Mouse (Mus musculus) CH12.LX (cell line): ENCODE results near the gene Tada1. TPM values are rescaled to one million over a fixed set of nuclear protein-coding genes. Genes with fewer than 3 reads are reported as not detected.

Source experiments
- DNase-seq: peaks from one replicate; pipeline ENCODE4 v3.0.0-alpha.2; 2013; ENCODE audit errors: extremely low read depth
- H3K27ac ChIP-seq: 2 replicates; pipeline ENCODE4 v1.5.1; 2012; ENCODE audit warnings: low read depth, mild to moderate bottlenecking, control low read depth, moderate library complexity; ENCODE audit not compliant: insufficient read depth
- H3K27me3 ChIP-seq: replicated peaks from 2 replicates; pipeline ENCODE3; 2012; ENCODE audit warnings: inconsistent platforms
- H3K36me3 ChIP-seq, 2 experiments: replicated peaks in 1 of 2; 2 replicates each; pipeline versions ENCODE3 to v1.6.1; 2012; ENCODE audit warnings: inconsistent platforms in 1 of 2, low read length in 1 of 2, mild to moderate bottlenecking in 1 of 2, mixed read lengths in 1 of 2, moderate library complexity in 1 of 2; ENCODE audit not compliant: control insufficient read depth in 1 of 2, insufficient read depth in 1 of 2
- H3K4me1 ChIP-seq, 2 experiments: 2 replicates each; pipeline ENCODE4 v1.6.1; 2012; ENCODE audit warnings: inconsistent platforms in 1 of 2, moderate library complexity in 1 of 2; ENCODE audit not compliant: insufficient read depth in 2 of 2, control insufficient read depth in 1 of 2
- H3K4me2 ChIP-seq: 2 replicates; pipeline ENCODE4 v1.6.1; 2012; ENCODE audit warnings: low read depth, mild to moderate bottlenecking, control low read depth; ENCODE audit not compliant: poor library complexity, insufficient read depth, severe bottlenecking
- H3K4me3 ChIP-seq, 3 experiments: fragments of 150-350 bp in 1 of 3; sonication (generic) in 1 of 3; replicated peaks in 1 of 3; 2 replicates each; pipeline versions ENCODE3 to v1.5.1; 2011 to 2012; ENCODE audit warnings: low read depth in 2 of 3, low read length in 2 of 3, mild to moderate bottlenecking in 2 of 3, moderate library complexity in 2 of 3, control low read depth in 1 of 3, improper control_type of control experiment in 1 of 3, inconsistent platforms in 1 of 3, mixed read lengths in 1 of 3; ENCODE audit not compliant: poor library complexity in 1 of 3
- H3K79me2 ChIP-seq: replicated peaks from 2 replicates; pipeline ENCODE4 v1.6.1; 2012; ENCODE audit warnings: mild to moderate bottlenecking, moderate library complexity; ENCODE audit not compliant: control insufficient read depth, poor library complexity, insufficient read depth, severe bottlenecking; ENCODE audit errors: extremely low read depth
- H3K9ac ChIP-seq: 2 replicates; pipeline ENCODE4 v1.6.1; 2012; ENCODE audit warnings: low read depth, mild to moderate bottlenecking, control low read depth, moderate library complexity; ENCODE audit not compliant: insufficient read depth
- H3K9me3 ChIP-seq: replicated peaks from 2 replicates; pipeline ENCODE3; 2012; ENCODE audit warnings: low read length, inconsistent platforms, mixed read lengths
- BHLHE40 ChIP-seq: IDR thresholded peaks from 2 replicates; pipeline ENCODE4 v1.6.1; 2011; ENCODE audit warnings: mild to moderate bottlenecking, low read depth, low read length, improper control_type of control experiment
- CHD1 ChIP-seq: IDR thresholded peaks from 2 replicates; pipeline ENCODE4 v1.6.1; 2012; ENCODE audit warnings: low read depth, low read length, improper control_type of control experiment, inconsistent platforms
- CHD2 ChIP-seq: IDR thresholded peaks from 2 replicates; pipeline ENCODE4 v1.6.1; 2011; ENCODE audit warnings: low read length, improper control_type of control experiment
- CTCF ChIP-seq, 2 experiments: IDR thresholded peaks in 1 of 2; conservative IDR thresholded peaks in 1 of 2; 2 replicates each; pipeline ENCODE4 v1.5.1; 2011 to 2012; ENCODE audit warnings: low read depth in 2 of 2, low read length in 2 of 2, improper control_type of control experiment in 1 of 2, inconsistent platforms in 1 of 2, mild to moderate bottlenecking in 1 of 2, moderate library complexity in 1 of 2
- E2F4 ChIP-seq: IDR thresholded peaks from 2 replicates; pipeline ENCODE4 v1.6.1; 2011; ENCODE audit warnings: low read depth, low read length, improper control_type of control experiment; ENCODE audit not compliant: insufficient replicate concordance
- ELF1 ChIP-seq: IDR thresholded peaks from 2 replicates; pipeline ENCODE4 v1.6.1; 2014; ENCODE audit warnings: low read depth, mild to moderate bottlenecking, inconsistent platforms, low read length, improper control_type of control experiment
- EP300 ChIP-seq: IDR thresholded peaks from 2 replicates; pipeline ENCODE4 v1.6.1; 2011; ENCODE audit warnings: low read length, improper control_type of control experiment
- ETS1 ChIP-seq: conservative IDR thresholded peaks from 2 replicates; pipeline ENCODE4 v1.6.1; 2012; ENCODE audit warnings: low read depth, mild to moderate bottlenecking, inconsistent platforms, low read length, improper control_type of control experiment, moderate library complexity
- IRF4 ChIP-seq: IDR thresholded peaks from 2 replicates; pipeline ENCODE4 v1.6.1; 2014; ENCODE audit warnings: low read depth, mild to moderate bottlenecking, inconsistent platforms, low read length, improper control_type of control experiment
- KAT2A ChIP-seq: IDR thresholded peaks from 2 replicates; pipeline ENCODE4 v1.6.1; 2012; ENCODE audit warnings: low read length, improper control_type of control experiment, inconsistent platforms; ENCODE audit not compliant: insufficient replicate concordance
- MAFK ChIP-seq: IDR thresholded peaks from 2 replicates; pipeline ENCODE4 v1.6.1; 2011; ENCODE audit warnings: low read length, improper control_type of control experiment; ENCODE audit not compliant: insufficient replicate concordance
- MAX ChIP-seq: IDR thresholded peaks from 2 replicates; pipeline ENCODE4 v1.6.1; 2011; ENCODE audit warnings: low read length, improper control_type of control experiment
- MAZ ChIP-seq: IDR thresholded peaks from 2 replicates; pipeline ENCODE4 v1.6.1; 2012; ENCODE audit warnings: low read depth, mild to moderate bottlenecking, inconsistent platforms, low read length, improper control_type of control experiment, moderate library complexity
- MEF2A ChIP-seq: IDR thresholded peaks from 2 replicates; pipeline ENCODE4 v1.6.1; 2014; ENCODE audit warnings: low read depth, mild to moderate bottlenecking, inconsistent platforms, low read length, improper control_type of control experiment, borderline replicate concordance
- MXI1 ChIP-seq: IDR thresholded peaks from 2 replicates; pipeline ENCODE4 v1.6.1; 2011; ENCODE audit warnings: mild to moderate bottlenecking, low read depth, low read length, improper control_type of control experiment
- MYC ChIP-seq: IDR thresholded peaks from 2 replicates; pipeline ENCODE4 v1.6.1; 2011; ENCODE audit warnings: low read depth, mild to moderate bottlenecking, improper control_type of control experiment, low read length
- NELFE ChIP-seq: IDR thresholded peaks from 2 replicates; pipeline ENCODE4 v1.6.1; 2011; ENCODE audit warnings: low read depth, low read length, improper control_type of control experiment
- NRF1 ChIP-seq: IDR thresholded peaks from 2 replicates; pipeline ENCODE4 v1.6.1; 2014; ENCODE audit warnings: low read depth, mild to moderate bottlenecking, inconsistent platforms, low read length, improper control_type of control experiment, moderate library complexity
- PAX5 ChIP-seq: IDR thresholded peaks from 2 replicates; pipeline ENCODE4 v1.6.1; 2012; ENCODE audit warnings: low read length, inconsistent platforms, mixed read lengths
- POLR2A ChIP-seq: IDR thresholded peaks from 2 replicates; pipeline ENCODE4 v1.6.1; 2011; ENCODE audit warnings: low read depth, mild to moderate bottlenecking, improper control_type of control experiment, low read length
- POLR2AphosphoS2 ChIP-seq: IDR thresholded peaks from 2 replicates; pipeline ENCODE4 v1.6.1; 2011; ENCODE audit warnings: low read depth, low read length, improper control_type of control experiment
- RAD21 ChIP-seq: IDR thresholded peaks from 2 replicates; pipeline ENCODE4 v1.6.1; 2011; ENCODE audit warnings: low read depth, mild to moderate bottlenecking, low read length, improper control_type of control experiment, moderate library complexity
- RCOR1 ChIP-seq: conservative IDR thresholded peaks from 2 replicates; pipeline ENCODE4 v1.6.1; 2012; ENCODE audit warnings: low read depth, mild to moderate bottlenecking, inconsistent platforms, low read length, improper control_type of control experiment
- SIN3A ChIP-seq: IDR thresholded peaks from 2 replicates; pipeline ENCODE4 v1.6.1; 2012; ENCODE audit warnings: low read length, improper control_type of control experiment, inconsistent platforms
- SMC3 ChIP-seq: IDR thresholded peaks from 2 replicates; pipeline ENCODE4 v1.6.1; 2011; ENCODE audit warnings: low read depth, low read length, improper control_type of control experiment
- TBP ChIP-seq: conservative IDR thresholded peaks from 2 replicates; pipeline ENCODE4 v1.6.1; 2011; ENCODE audit warnings: low read depth, low read length, improper control_type of control experiment
- TCF12 ChIP-seq: IDR thresholded peaks from 2 replicates; pipeline ENCODE4 v1.6.1; 2014; ENCODE audit warnings: low read depth, mild to moderate bottlenecking, inconsistent platforms, low read length, improper control_type of control experiment
- UBTF ChIP-seq: IDR thresholded peaks from 2 replicates; pipeline ENCODE4 v1.6.1; 2012; ENCODE audit warnings: low read depth, mild to moderate bottlenecking, inconsistent platforms, low read length, improper control_type of control experiment, moderate library complexity
- ZC3H11A ChIP-seq: IDR thresholded peaks from 2 replicates; pipeline ENCODE4 v1.6.1; 2012; ENCODE audit warnings: low read depth, mild to moderate bottlenecking, inconsistent platforms, low read length, improper control_type of control experiment
- ZKSCAN1 ChIP-seq: IDR thresholded peaks from 2 replicates; pipeline ENCODE4 v1.6.1; 2012; ENCODE audit warnings: low read depth, inconsistent platforms, low read length, improper control_type of control experiment, borderline replicate concordance
- ZMIZ1 ChIP-seq: IDR thresholded peaks from 2 replicates; pipeline ENCODE4 v1.6.1; 2012; ENCODE audit warnings: low read depth, mild to moderate bottlenecking, inconsistent platforms, low read length, improper control_type of control experiment
- ZNF384 ChIP-seq: IDR thresholded peaks from 2 replicates; pipeline ENCODE4 v1.6.1; 2012; ENCODE audit warnings: low read depth, low read length, improper control_type of control experiment, inconsistent platforms
- dilution Hi-C: fragments of 300-500 bp; cut with MboI; formaldehyde crosslinking; loops from 2 replicates; pipeline ENCODE4 v1.14.3; 2020; ENCODE audit warnings: low sequenced_read_pairs; ENCODE audit not compliant: extremely low pct_unique_long_range_greater_than_20kb, extremely low pct_ligation_motif_present
- in situ Hi-C: fragments of 300-500 bp; cut with MboI; formaldehyde crosslinking; loops from 3 replicates; pipeline ENCODE4 v1.14.3; 2019; ENCODE audit warnings: low sequenced_read_pairs, low pct_ligation_motif_present, low pct_unique_long_range_greater_than_20kb, mixed read lengths
- polyA plus RNA-seq: library from polyadenylated mRNA; unstranded; fragments of >175 nt; gene quantifications from 2 replicates; pipeline ENCODE4 v1.2.1, GENCODE M21; 2012; ENCODE audit warnings: low read depth; ENCODE audit not compliant: insufficient read length
- total RNA-seq, 2 experiments: library from RNA; depleted of rRNA; stranded (reverse); fragments of 300-350 nt in 1 of 2; fragments of >200 nt in 1 of 2; gene quantifications; 2 replicates each; pipeline ENCODE4 v1.2.3; 2012 to 2014

Tada1 gene
- total and polyA plus RNA-seq, 3 experiments: 46.3 to 80.1 (median 49.6) TPM

DNA sequence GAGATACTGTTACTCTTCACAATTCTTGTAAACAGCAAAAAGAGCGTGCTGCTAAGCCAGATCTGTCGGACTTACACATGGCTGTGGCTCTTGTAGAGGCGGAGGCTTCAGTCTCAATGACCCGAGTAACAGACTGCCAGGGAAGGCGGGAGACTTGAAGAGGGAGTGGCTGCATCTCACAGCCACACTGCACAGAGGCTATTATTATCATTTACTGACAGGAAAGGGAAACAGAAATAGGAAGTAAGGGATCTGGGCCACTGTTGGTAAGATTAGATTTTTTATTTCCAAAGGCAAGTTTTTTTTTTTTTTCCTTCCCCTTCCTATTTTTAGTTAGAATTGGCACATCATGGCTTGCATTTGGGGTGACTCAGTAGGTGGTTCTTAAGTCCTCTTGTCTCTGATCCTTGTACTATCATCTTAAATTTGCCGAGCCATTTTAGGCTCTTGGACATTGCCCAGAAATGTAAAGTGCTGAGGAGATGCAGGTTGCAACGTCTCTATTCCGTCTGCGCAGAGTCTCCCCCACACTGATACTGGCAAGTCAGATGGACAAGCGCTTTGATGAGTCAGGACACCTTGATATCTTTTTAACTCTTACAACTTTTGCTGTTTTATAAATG is 51.0 kb downstream of the Tada1 start:
- dilution Hi-C loops: no loop called here
- Histone ChIP-seq H3K4me2 (no peak overlapping the region), H3K4me3 (no peak overlapping the region)

DNA sequence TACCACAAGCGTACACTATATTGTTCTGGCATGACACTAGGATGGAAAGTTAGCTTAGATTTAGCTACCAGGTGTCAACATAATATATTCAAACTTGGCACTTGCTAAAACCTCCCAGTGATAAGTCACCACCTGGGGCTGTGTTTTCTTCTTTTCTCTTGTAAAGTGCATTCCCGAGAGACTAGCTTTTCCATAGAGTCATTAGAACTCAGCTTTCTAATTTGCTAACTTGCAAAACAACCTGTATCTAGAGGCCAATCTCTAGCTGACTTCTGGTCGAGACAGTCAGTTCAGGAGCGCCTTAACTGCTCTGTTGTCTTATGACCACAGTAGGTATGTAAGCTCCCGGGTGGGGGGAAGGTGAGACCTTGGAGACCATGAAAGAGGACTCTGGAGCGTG is 60.5 kb downstream of the Tada1 start:
- H3K9me3 ChIP-seq: no peaks in the 10 kb centered on the region
- no peak overlapping the region for H3K4me3 ChIP-seq
- no peak overlapping the region for H3K4me2 ChIP-seq
- dilution Hi-C loops (no loop called here), in situ Hi-C loops (loop anchor here (25.0 kb wide), 2 partner anchors 573 to 773 kb away; partner anchors contain the start of gene Fam78b)
- H3K27ac ChIP-seq: no peak overlapping the region
- H3K27me3 ChIP-seq: no peaks in the 10 kb centered on the region
- H3K4me1 ChIP-seq: peaks cover 5 to 12% of the 10 kb centered on the region in 2 experiments; a peak in 3 of 4 replicates
- no peak overlapping the region for H3K9ac ChIP-seq
- peak; percentile 75 for DNase-seq
- H3K36me3 ChIP-seq: no peaks in the 10 kb centered on the region
- H3K79me2 ChIP-seq: no peaks in the 10 kb centered on the region
- TF ChIP-seq CTCF (conservative IDR thresholded peaks at IDR 0.05 in 1 of 2, IDR thresholded peaks at IDR 0.05 in 1 of 2; ENCODE audit: low read depth in 2 of 2, low read length in 2 of 2) (no peak), TCF12 (peak; percentile 37; the same call in 1 of the 2 replicates), POLR2AphosphoS2 (no peak), TBP (no peak), NELFE (no peak), MEF2A (0 out of 2 replicates have a peak, but pooled peaks have one; percentile 12), ZMIZ1 (no peak), ZKSCAN1 (no peak), EP300 (peak; percentile 70), KAT2A (no peak), MAFK (peak; percentile 64; the same call in 1 of the 2 replicates), ZNF384 (no peak), CHD2 (0 out of 2 replicates have a peak, but pooled peaks have one; percentile 49), ELF1 (no peak), ZC3H11A (no peak), MYC (no peak), IRF4 (peak; percentile 58), RAD21 (no peak), POLR2A (no peak), SMC3 (no peak), UBTF (no peak), PAX5 (no peak), SIN3A (no peak), MXI1 (no peak), ETS1 (peak; percentile 51; the same call in 1 of the 2 replicates), BHLHE40 (no peak), MAZ (no peak), RCOR1 (no peak), CHD1 (no peak), MAX (no peak)

More for the DNA sequence above, 51.0 kb downstream of the Tada1 start:
- DNase-seq: no peak
- peaks cover 0 to 4% of the 10 kb centered on the region in 2 experiments; a peak in 1 of 4 replicates for H3K4me1 ChIP-seq
- TF ChIP-seq TBP (no peak), MAFK (no peak), NRF1 (no peak), RAD21 (no peak), ZNF384 (no peak), EP300 (no peak), ZKSCAN1 (no peak), E2F4 (no peak), ETS1 (no peak)
- TF ChIP-seq, all 38 proteins: peak for 0
- Histone ChIP-seq H3K9ac (no peak overlapping the region), H3K27ac (no peak overlapping the region), H3K27me3 (no peaks in the 10 kb centered on the region), H3K9me3 (no peaks in the 10 kb centered on the region), H3K36me3 (no peaks in the 10 kb centered on the region), H3K79me2 (no peaks in the 10 kb centered on the region)
- in situ Hi-C loops: loop anchor here (25.0 kb wide), 2 partner anchors 582 to 782 kb away; partner anchors contain the start of gene Fam78b
